Mouse (Mus musculus): Measurements from ENCODE around the gene Pax9.

The Pax9 gene

DNA sequence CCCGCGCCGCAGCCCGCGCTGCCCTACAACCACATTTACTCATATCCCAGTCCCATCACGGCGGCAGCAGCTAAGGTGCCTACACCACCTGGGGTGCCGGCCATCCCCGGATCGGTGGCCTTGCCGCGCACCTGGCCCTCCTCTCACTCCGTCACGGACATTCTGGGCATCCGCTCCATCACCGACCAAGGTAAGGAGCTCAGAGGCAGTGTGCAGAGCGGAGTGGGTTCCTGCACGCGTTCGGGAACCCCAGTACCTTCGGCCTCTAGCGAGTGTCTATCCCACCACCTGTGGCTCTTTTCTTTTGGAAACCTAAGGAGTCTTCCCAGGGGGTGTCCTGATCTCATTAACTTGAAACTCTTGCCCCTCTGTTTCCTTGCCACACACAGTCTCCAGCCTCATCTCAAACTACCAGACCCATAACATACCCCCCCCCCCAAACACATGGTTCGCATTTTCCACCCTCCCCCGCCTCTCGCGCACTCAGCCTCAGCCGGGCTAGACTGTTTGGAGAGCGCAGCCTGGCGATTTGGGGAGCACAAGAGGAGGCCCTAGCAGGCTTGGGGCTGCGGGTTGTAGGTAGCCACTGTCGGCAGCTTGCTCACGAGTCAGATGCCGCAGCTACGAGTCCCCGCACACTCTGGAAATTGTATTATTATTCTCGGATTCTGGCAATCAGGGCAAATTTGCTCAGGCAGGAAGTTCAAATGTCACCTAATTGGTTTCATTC is 5.6 kb downstream of the Pax9 start:
- no peak for DNase-seq (ENCODE audit: inconsistent ontology term)

DNA sequence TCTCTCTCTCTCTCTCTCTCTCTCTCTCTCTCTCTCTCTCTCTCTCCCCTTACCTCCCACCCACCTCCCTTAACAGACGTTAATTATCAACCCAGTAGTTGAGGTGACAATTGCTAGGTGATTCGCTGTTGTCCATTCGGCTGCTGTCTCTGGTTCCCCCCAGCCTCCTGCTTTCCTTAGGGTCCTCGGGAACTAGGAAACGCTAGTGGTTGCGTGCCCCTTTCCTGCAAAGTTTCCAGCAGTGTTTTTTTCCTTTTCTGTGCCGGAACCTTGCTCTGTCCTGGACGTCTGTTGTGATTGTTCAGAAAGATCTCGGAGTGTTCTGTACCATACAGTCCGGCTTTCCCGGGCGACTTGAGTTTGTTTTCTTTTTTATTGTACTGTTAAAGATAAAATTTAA is 6.2 kb downstream of the Pax9 start:
- DNase-seq (ENCODE audit: inconsistent ontology term), result no peak

DNA sequence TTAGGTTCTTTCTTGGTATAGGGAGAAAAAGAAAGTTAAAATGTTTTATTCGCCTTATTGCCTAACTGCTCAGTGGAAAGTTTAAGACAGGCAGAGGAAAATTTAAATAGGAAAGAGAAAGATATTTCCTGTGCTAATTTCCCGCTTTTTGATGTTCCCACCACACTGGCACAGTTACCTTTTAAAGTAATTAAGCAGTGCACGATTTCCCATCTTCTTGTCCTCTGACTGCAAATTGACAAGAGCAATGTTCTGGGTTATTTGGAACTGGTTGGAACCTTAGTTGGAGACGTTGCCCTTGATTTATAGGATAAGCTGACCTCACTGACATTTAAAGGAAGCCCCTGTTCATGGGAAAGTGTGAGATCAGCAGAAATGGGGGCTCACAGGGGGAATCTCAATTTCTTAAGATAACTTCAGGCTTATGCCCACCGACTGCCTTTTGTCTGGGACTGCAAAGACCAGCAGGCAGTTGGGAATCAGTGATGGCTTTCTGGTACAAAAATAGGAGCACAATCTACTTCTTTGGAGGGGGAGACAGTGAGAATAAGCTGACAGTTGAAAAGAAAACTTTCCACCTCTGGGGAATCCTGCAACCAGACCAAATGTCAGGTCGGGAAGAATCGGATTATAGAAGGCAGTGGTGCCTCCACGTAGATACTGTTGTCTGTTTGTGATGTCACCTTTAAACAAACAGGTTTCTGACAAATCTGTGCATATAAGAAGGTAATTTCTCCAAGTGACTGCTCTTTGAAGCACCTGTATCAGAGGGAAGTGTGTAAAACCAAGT is 6.8 kb downstream of the Pax9 start:
- DNase-seq (ENCODE audit: inconsistent ontology term), result no peak

DNA sequence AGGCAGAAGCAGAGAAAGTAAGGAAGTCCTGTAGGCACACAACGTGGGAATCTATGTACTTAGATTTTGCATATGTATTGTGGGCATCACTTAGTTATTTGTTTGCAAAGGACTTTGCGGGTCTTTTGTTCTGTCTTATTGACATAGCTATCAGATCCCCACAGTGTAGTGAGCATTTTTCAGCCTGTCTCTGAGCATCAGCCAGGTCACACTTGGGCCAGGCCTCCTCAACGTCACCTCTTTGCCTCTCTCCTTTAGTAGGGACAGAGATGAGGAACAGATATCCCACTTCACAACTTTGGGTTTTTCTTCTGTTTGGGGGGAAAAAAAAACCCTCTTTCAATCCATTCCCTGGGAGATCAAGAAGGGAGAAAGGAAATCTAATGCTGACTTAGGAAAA is 7.8 kb downstream of the Pax9 start:
- DNase-seq (ENCODE audit: inconsistent ontology term), result no peak

DNA sequence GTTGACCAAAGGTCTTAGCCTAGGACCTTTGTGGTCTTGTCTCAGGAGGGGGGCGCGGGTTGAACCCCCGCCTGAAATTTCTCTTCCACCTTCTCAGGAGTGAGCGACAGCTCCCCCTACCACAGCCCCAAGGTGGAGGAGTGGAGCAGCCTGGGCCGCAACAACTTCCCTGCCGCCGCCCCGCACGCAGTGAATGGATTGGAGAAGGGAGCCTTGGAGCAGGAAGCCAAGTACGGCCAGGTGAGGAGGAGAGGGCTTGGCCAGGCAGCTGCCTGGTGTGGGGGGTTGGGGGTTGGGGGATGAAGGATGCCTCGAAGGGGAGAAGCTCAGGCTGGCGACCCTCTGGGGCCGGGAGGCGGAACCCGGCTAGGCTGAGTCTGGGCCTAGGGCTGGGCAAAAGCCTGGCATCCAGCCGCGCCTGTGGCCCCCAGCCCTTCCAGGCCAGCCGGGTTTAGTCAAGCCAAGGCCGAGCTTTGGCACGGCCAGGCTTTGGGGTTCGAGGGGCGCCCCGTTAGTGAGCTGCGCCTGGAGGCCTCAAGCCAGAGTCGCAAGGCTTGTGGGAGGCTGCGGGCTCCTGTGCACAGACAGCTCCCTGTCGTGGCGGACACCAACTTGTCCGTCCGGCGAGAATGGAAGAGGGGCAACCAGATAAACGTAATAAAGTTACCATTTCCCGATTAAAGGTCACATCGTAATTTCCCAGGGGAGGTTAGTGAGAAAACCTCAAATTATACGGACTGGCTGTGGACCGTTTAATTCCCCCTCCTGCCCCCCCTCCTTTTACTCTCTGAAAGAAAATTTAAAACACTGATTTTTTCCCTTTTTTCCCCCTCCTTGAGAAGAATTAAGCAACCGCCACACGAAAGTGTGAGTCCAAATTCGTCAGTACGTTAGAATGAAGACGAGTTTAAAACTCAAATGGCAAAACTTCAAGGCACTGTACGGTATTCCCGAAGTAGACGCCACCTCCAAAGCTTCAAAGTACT is 8.6 kb downstream of the Pax9 start:
- no peak for DNase-seq (ENCODE audit: inconsistent ontology term)

DNA sequence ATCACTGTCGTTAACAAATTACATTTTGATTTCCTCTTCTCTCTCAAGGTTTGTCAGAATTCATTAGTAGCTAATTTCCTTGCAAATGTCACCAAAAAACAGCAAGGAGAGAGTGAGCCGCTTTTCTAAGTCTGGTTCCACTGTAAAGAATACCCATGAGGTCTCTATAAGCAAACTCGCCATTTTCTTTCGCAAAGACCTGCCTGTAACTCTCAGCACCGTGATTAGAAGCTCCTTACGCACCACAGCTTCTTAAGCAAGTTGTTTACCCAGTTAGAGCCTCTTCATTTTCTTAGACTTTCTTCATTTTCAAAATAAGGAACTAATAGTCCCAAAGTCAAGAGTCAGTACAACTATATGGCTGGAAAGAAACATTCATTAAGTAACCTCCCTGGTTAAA is 9.4 kb downstream of the Pax9 start:
- DNase-seq (ENCODE audit: inconsistent ontology term), result no peak

DNA sequence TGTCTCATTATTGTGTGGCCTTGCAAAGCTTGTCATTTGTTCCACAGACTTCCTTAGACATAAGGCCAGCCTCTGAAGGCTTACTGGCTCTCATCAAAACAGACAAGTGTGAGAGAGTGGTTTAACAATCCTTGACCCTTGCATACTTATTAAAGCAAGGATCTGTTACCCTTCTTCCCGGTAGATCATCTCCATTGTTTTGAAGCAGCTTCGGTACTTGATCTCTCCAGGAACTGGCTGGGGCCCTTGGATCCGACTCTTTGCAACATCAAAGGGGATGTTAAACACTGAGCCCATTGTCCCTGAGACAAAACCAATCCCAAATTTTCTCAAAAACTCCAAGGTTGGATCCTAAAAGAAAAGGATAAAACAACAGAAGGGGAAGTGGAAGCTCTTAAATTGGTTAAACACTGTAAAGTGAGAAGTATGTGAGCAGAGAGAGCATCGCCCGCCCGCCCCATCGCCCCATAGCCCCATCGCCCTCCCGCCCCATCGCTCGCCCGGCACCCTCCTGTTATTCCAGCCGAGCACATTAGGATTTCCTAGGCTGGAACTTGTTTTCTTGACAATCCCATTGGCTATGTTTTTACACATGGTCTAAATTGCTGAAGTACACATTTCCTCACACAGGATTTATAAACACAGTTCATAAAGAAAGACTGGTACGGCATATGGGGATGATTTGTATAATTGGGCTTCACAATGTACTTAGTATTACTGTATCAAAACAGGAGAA is 26.6 kb downstream of the Pax9 start:
- no peak for DNase-seq (ENCODE audit: inconsistent ontology term)

DNA sequence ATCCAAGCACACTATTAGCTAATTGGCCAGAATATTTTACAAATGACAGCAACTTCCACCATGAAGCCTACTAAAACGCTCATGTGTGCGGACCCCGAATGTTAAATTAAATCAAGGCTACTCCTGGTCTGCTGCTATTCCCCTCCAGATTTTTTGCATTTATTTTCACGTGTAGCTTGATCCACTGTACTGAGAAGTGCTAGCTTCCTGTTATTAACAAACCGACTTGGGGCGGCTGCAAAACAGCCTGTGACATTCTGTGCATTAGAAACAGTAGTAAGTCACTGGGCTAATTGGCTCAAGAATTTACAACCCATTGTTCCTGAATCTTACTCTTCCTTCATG is 27.1 kb downstream of the Pax9 start:
- no peak for DNase-seq (ENCODE audit: inconsistent ontology term)

DNA sequence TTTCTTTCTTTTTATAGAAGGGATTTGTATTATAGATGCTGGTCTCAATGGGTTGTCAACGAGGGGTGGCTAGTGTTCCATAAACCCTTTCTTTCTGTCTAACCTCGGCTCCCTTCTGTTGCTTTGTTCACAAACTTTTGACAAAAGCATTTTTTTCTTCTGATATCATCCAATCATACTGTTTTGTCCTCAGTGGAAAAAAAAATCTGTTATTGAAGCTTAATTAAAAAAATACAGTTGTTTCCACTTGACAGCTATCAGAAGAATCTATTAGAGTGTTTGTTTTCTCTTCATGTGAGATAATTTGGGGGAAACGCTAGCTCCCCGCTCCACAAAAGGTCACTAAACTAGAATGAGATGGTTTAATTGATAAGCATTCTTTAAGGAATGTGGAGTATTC is 36.1 kb downstream of the Pax9 start:
- peak; percentile 91 for DNase-seq (ENCODE audit: inconsistent ontology term)

DNA sequence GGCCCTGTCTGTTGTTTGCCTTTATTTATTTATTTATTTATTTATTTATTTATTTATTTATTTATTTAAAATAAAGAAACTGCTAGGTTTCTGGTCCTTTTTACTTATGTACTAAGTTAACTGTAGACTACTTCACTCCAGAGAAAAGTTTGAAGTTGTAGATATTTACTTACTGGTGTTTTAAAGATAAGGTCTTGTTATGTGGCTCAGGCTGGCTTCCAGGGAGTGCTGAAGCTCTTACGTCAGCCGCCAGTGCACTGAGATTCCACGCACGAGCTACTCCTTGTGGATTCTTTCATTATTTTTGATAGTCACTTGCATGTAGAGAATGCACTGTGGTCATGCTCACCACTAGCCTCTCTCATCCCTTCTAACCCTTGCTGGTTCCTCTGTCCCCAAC is 45.5 kb downstream of the Pax9 start:
- DNase-seq (ENCODE audit: inconsistent ontology term), result no peak
